Mouse (Mus musculus) telencephalon, adult 2 months (tissue): ENCODE results near the gene Gm28308.

Experiments used
- DNase-seq: peaks from one replicate; pipeline ENCODE4 v3.0.0-alpha.2; 2011; ENCODE audit warnings: low read depth, low spot score

Gm28308 gene

GRCm38 (mm10) chr6:52157466-52158275 lies 55.5 kb downstream of the Gm28308 start:
- no peak for DNase-seq

DNA sequence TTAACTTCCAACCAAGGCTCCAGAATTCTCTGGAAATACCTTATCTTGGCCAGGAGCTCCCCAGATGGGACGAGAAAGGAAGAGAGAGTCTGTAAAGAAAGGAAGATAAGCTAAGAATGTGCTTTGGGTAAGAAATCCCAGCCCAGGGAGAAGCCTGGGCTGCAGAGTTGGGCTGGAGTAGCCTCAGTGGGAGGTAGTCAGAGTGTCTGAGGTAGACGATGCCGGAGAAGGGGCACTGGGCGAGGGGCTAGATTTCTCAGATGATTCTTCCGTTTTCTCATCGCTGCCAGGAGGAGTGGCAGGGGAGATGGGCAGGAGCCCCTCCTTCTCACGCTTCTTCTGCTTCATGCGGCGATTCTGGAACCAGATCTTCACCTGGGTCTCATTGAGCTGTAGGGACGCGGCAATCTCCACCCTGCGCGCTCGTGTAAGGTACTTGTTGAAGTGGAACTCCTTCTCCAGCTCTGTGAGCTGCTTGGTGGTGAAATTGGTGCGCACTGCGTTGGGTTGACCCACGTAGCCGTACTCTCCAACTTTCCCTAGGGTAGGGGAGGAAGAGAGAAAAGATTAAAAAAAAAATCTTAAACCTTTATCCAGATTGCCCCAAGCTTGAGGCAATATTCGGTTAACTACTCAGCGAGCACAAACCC lies 56.5 kb downstream of the Gm28308 start:
- no peak for DNase-seq

- no peak for DNase-seq
Measured at GRCm38 (mm10) chr6:52155471-52155870, 57.7 kb downstream of the Gm28308 start.

- DNase-seq, result no peak
Measured at GRCm38 (mm10) chr6:52154044-52154443, 59.1 kb downstream of the Gm28308 start.

DNA sequence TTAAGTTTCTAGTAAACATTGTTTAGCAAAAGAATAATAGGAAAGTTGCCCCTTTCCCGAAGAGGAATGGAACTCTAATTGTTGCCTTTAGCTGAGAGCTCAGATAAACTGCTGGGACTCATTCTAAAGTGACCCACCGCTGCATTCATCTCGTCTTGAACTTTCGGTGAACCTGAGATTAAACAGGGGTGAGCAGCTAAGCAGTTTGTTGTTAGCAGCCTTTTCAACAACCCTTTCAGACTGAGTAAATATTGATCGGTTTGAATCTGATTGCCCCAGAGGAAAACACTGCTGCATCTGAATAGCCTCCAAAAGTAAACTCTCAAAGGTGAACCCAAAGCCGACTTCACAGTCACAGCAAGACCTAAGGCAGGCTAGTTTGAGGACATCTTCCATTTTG lies 59.9 kb downstream of the Gm28308 start:
- DNase-seq, result no peak

DNA sequence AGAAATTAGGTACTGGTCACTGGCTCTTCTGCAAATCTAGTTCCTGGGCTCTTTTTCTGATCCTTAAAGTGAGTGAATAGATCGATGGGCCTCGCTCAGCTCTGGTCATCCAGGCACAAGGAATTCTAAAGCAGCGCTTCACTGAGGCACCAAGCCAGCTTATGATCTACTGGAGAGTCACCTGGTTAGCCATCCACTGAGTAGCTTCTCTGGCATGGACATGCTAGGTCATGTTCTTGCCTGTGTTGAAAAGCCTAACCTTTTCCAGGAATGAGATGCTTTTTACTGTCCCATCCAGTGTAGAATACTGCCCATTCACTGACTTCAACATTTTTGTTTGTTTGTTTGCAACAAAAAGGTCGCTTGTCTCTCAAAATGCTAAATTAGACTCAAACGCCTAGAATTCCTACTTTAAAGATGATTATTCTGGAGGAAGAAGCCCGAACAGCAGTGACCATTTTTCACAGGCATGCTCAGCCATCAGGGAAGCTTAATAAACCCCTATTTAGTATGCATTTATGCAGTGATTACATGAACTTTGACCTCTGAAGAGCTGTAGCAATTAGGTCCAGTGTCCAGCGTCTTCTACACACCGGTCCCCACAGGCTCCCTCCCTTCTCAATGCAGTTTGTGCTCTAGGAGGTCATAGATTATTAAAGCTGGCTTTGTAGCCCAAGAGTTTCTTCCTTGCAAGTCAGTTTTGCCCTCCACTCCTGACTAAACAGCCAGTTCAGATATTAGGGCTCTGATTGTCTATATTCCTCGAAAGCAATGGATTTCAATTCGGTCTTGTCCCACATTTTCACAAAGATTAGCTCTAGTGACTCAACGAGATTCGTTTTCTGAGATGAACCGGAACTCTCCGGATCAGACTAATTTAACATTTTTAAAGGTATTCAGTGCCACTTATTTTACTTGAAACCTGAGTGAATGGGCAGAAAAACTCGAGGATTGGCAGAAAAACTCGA lies 60.6 kb downstream of the Gm28308 start:
- DNase-seq, result no peak

DNA sequence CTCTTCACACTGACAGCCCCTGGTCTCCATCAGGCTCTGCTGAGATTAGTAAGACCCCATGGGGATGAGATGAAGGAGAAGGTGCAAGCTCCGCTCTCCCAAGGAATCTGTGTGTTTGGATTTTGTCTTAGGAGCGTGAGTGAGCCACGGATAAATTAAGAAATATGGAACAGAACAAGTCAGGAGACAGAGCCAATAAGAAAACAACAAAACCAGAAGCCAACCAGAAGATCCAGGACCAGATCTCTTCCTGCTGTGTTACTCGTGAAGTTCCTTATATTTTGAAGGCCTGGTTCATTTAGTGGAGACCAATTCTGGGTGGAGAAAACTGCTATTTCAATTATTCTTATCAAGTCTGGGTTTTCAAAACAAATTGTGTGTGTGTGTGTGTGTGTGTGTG lies 61.6 kb downstream of the Gm28308 start:
- no peak for DNase-seq

GRCm38 (mm10) chr6:52150401-52150966 lies 62.7 kb downstream of the Gm28308 start:
- no peak for DNase-seq

DNA sequence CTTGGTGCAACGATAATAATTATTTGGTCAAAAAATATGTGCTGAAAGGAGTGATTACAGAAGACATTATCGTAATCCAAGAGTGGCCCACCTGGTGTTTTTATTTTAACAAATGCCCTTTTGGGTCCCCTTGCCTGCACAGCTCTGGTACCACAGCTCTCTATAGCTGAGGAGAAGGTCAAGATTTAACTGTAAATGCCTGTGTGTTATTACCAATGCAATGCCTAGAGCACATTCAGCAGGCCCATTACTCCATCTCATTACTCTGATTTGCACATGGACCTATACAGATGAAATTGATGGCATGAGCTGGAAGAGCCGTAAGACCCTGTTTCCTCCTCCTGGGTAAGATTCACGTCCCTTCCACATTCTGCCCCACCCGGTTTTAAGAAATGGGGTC lies 74.0 kb downstream of the Gm28308 start:
- DNase-seq, result no peak

- DNase-seq, result no peak
Measured at GRCm38 (mm10) chr6:52138576-52138975, 74.6 kb downstream of the Gm28308 start.

DNA sequence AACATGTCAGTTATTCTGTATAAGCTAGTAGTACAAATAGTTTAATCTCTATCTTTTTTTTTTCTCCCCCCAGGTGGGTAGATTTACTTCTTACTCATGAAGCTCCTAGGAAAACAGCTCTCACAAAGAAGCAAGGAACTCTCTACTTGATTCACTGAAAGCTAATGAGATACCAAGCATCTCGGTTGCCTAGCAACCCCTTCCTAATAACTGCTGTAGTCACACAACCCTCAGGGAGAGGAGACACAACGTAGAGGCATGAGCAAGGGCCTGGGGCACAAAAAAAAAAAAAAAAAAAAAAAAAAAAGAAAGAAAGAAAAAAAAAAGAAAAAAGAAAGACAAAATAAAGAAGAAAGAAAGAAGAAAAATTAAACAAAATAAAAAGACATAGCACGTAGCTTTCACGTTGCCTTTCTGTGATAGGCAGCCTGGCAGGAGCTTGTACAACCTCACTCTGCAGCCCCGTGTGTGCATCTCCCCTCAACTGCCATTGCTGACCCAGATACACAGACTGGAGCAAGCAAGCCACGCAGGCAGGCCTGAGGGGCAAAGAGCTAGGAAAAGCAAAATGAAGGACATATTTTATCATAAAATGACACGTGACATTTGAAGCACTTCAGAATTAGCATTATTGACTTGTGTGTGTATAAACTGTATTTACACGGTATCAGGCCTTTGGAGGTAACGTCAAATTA lies 75.2 kb downstream of the Gm28308 start:
- DNase-seq, result no peak

- DNase-seq, result no peak
Measured at GRCm38 (mm10) chr6:52123673-52124072, 89.5 kb downstream of the Gm28308 start.

DNA sequence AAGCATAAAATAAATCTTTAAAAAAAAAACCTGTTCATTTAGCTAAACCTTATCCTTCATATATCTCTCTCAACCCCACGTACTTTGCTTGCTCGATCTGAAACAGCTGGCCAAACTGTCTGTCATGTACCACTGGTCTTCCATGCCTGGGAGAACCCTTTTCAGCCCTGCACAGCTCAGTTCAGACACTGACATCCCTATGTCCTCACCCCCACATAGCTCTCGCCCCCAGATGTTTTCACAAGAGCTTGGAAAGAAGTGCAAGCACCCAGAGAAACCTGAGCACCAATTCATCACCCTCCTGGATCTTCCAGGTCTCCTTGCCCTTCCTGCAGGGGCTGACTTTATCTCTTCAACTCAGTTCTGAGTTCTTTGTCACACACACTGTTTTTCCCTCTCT lies 92.0 kb downstream of the Gm28308 start:
- DNase-seq, result no peak

DNA sequence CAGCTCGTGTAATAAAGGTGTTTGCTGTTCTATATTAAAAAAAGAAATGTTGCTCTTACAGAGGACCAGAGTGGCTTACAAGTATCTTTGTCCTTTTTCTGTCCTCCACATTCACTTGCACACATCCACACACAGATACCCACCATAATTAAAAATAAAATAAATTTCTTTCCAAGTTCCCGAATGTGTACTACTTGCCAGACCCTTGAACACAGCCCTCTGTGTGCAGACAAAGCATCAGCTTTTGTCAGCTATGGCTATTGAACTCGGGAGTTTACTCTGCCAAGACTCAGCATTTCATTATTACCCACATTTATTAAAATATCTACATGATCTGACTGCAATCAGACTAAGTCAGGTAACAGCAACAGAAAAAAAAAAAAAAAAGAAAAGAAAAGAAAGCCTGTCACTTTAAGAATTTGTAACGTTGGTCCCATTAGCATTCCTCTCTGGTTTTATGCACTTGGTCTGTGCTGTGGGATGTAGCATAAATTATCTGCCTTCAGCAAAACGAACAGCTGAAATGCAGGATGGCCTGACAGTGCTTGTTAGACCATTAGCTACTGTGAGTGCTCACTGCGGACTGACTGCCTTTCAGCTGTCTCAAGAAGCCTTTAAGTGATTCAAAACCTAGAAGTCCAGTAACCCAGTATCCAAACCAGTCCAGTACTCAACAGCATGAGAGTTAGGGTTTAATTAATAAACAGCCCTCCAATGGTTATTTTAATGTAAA lies 94.1 kb downstream of the Gm28308 start:
- DNase-seq, result peak; percentile 18

DNA sequence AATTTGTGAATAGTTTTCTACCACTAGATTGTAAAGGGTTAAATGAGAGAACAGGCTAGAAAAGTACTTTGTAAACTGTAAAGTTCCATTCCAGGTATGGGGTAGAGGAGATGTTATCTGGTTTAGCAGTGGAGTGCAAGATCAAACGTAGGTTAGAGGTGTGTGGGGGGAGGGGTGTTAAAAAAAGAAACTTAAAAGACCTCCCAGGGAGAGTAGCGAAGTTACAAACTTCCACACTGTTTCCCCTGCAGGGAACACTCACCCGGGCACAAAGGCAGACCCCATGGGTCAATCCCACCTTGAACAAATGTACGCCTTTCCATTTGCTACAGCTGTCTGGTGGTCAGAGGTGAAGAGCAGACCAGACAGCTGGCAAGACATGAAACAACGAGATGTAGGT lies 97.2 kb downstream of the Gm28308 start:
- DNase-seq, result no peak
